Mouse (Mus musculus) brain, adult 10 weeks (tissue): ENCODE results near the gene Cotl1. TPM values are rescaled to one million over a fixed set of nuclear protein-coding genes. Genes with fewer than 3 reads are reported as not detected.

Source experiments
- polyA plus RNA-seq: library from polyadenylated mRNA; stranded (reverse); fragments of 350-450 nt; fragmentation: Illumina TruSeq; extraction: RNeasy Lipid Tissue Mini Kit (QIAGEN cat#74804); gene quantifications from one replicate; pipeline ENCODE4 v1.2.3, GENCODE M21; 2015; ENCODE audit warnings: low read depth, low replicate concordance

The Cotl1 gene
- 74.6 TPM for polyA plus RNA-seq

GRCm38 (mm10) chr8:119840275-119840808 lies at the start of gene Cotl1:
Gene Cotl1 (minus strand): TSS chr8:119840544.

GRCm38 (mm10) chr8:119861706-119862389 lies 21.5 kb upstream of the Cotl1 start, which contains the start of gene Klhl36:
Gene Klhl36 (plus strand): TSS chr8:119862266.

GRCm38 (mm10) chr8:119778263-119778662 lies 62.1 kb downstream of the Cotl1 start, which contains the start of gene Tldc1:
Gene Tldc1 (minus strand): TSS chr8:119778416.

Other genes with a start within 250 kb of the Cotl1 start
- gene Taf1c, start 235.3 kb downstream of the Cotl1 start, polyA plus RNA-seq: 8.3 TPM
- gene Adad2, start 227.8 kb downstream of the Cotl1 start, polyA plus RNA-seq: 0.31 TPM
- 8.4 TPM for gene Kcng4, start 204.9 kb downstream of the Cotl1 start, polyA plus RNA-seq
- gene Wfdc1, start 174.2 kb downstream of the Cotl1 start, polyA plus RNA-seq: 13.4 TPM
- gene Atp2c2, start 140.5 kb downstream of the Cotl1 start, polyA plus RNA-seq: 0.61 TPM
- 9.2 TPM for gene Tldc1, start 62.1 kb downstream of the Cotl1 start, polyA plus RNA-seq
- 6.1 TPM for gene Klhl36, start 21.7 kb upstream of the Cotl1 start, polyA plus RNA-seq
- gene Usp10, start 69.8 kb upstream of the Cotl1 start, polyA plus RNA-seq: 63.0 TPM
- gene Gm20388, start 70.3 kb upstream of the Cotl1 start, polyA plus RNA-seq: 14.6 TPM
- 1.9 TPM for gene Crispld2, start 151.9 kb upstream of the Cotl1 start, polyA plus RNA-seq